Mouse (Mus musculus) ES-E14 (cell line): ENCODE results near the gene Ube2e2.

Experiments
- CHD2 ChIP-seq: IDR thresholded peaks from 2 replicates; pipeline ENCODE4 v1.6.1; 2014; ENCODE audit warnings: mild to moderate bottlenecking, low read depth, low read length, inconsistent platforms
- HCFC1 ChIP-seq: IDR thresholded peaks from 2 replicates; pipeline ENCODE4 v1.6.1; 2012; ENCODE audit warnings: low read length, inconsistent platforms, borderline replicate concordance; ENCODE audit not compliant: insufficient read depth
- ZC3H11A ChIP-seq: IDR thresholded peaks from 2 replicates; pipeline ENCODE4 v1.6.1; 2012; ENCODE audit warnings: low read depth, mild to moderate bottlenecking, inconsistent platforms, low read length, borderline replicate concordance

DNA sequence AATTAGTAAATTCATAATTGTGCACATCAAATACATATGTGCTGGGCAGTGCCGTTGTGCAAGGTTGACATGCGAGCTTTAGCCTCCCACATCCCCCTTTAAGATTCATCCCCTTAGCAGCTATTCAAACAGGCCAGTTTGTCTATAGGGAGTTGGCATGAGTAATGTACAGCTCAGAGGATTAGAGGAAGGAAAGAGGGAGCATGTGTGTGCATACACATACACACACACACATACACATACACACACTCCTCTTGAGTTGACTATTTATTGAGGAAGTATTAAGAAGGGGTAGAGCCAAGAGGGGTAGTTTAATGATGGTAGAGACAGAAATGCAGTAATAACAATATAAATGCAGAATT is 339.5 kb downstream of the Ube2e2 start:
- TF ChIP-seq ZC3H11A (no peak), CHD2 (no peak), HCFC1 (no peak)
